Mouse (Mus musculus) layer of hippocampus, postnatal 36 days (tissue): Measurements from ENCODE around the gene Usp34. TPM values are rescaled to one million over a fixed set of nuclear protein-coding genes. Genes with fewer than 3 reads are reported as not detected.
"Not testable (repeated sequence)": the region's sequence is repeated elsewhere in the genome, so short reads cannot be mapped to it uniquely, and the experiment has no call there.

ENCODE experiments used
- DNase-seq, 2 experiments: peaks; one replicate each; pipeline ENCODE4 v3.0.0; 2022
- total RNA-seq, 2 experiments: library from RNA; stranded (reverse); gene quantifications; 2 replicates each; pipeline ENCODE4 v1.2.3; 2021

Gene Usp34
- total RNA-seq, 2 experiments from 2014 or later: 81.6 to 88.3 TPM

DNA sequence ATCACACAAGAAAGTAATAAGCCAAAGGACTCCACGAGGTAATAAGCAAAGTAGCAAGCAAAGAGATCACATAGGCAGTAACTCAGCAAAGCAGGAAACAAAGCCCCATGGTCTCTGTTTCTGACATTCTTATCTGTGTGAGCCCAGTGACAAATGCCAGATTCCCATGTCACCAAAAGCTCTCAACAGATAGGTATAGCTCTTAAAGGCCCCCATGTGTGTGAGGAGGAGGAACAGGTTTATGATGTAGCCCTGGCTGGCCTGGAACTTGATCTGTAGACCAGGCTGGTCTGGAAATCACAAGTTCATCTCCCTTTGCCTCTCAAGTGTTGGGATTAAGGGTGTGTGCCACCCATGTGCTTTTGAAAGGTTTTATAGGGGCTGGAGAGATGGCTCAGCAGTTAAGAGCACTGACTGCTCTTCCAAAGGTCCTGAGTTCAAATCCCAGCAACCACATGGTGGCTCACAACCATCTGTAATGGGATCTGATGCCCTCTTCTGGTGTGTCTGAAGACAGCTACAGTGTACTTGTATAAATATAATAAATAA lies 53.1 kb downstream of the Usp34 start:
- not testable (repeated sequence) for DNase-seq

DNA sequence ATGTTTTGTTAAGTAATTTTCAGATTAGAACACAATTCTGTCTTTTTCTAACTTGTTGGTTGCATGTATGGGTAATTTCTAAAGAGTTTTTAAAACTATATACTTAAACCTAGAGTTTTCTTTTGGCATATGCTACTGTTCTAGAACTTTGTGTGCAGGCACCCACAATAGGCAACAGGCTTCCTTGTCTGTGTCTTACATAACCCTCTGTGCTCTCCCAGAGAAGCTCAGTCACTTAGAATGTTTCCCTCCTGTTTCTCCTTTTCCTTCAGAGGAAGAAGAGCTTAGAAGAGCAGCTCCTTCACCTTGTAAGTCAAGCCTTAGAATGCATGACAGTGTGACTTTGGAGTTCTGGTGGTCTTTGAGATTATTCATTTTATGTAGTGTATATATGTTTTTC lies 55.6 kb downstream of the Usp34 start:
- no peak for DNase-seq

DNA sequence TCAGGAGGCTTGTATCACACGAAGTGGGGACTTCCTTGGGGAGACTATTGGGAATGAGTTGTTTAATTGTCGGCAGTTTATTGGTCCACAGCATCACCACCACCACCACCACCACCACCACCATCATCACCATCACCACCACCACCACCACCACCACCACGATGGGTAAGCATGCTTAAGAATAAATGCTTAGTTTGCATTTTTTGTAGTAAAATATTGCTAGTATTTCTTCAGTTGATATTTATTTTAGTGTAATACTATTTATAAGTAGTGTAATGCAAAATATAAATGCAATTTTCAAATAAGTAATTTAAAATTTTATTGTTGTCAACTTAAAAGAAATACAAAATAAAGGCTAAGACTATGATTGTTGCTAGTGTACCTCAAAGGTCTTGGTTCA lies 57.7 kb downstream of the Usp34 start:
- no peak for DNase-seq

DNA sequence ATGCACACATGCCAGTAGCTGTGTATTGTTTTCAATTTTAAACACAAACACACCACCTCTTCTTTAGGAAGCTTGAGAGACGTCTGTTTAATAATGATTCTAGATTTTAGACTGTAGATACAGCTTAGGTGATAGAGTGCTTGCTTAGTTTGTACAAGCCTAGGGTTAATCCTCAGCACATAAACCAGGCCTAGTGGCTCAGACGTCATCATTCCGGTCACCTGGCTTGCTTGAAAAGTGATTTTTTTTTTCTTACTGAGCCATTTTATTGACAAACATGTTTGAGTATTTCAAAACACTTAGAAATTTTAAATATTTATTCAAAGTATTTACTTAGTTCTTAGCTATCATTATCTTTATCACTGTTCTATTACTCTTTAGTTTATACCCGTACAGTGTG lies 65.3 kb downstream of the Usp34 start:
- DNase-seq: no peak

DNA sequence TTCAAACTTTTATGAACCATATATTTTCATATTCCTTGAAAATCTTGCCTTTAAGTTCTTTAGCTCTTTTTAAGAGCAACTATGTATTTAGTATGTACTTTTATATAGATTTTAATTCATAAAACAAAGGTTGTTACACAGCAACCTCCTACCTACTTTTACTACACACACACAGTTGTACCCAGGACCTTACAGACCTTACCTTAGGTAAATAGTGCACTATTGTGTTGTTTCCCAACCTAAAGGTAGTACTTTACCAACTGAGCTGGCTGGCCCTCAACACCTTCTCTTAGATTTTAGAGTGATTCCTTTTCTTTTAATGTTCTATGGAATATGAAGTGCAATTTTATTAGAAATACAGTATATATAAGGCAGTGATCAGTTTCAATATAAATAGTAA lies 65.8 kb downstream of the Usp34 start:
- no peak for DNase-seq

DNA sequence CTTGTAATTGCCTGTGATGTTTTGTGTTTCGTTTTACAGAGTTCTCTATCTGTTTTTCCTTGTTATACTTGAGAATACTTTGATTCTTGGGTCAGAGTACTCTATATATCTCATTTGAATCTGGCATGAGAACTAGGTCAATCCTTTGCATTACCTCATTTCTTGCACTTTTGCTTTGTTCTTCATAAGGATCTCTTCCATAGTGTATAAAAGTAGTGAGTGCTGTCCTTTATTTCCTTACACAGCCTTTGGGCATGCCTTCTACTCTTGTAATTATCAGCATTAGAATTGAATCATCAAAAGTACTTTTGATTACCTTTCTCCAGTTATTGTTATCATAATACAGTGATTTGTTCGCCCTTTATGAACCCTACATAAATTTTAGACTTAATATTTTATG lies 73.4 kb downstream of the Usp34 start:
- DNase-seq: no peak

DNA sequence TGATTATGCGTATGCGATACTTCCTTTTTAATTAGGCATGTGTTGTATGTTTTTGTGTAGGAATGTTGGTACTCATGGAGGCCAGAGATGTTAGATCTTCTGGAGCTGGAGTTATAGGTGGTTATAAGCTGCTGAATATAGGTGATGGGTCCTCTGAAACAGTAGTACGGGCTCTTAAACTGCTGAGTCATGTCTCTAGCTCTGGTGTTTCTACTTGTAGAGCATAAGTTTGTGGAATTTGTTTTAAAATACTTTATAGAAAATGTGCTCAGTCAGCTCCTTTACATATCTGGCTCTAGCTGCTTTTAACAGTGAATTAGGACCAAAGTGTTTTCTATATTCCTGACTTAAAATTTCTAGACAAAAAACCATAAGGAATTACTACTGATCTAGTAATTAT lies 73.9 kb downstream of the Usp34 start:
- DNase-seq: no peak

DNA sequence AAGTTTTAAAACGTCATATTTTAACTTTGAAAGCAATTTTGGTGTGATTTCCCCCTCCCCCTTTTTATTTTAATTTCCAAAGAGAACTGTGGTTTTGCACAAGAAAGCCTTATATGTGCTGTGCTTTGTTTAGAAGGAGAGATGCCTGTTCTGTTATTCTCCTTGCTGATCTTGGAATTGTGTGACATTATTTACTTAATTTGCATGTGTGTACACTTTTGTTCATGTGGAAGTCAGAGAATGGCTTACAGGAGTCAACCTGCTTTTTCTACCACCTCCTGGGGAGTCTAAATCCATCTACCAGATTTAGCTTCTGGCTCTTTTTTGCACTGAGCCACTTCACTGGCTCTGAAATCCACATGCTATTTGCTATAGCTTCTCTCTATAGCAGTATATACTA lies 76.1 kb downstream of the Usp34 start:
- no peak for DNase-seq

DNA sequence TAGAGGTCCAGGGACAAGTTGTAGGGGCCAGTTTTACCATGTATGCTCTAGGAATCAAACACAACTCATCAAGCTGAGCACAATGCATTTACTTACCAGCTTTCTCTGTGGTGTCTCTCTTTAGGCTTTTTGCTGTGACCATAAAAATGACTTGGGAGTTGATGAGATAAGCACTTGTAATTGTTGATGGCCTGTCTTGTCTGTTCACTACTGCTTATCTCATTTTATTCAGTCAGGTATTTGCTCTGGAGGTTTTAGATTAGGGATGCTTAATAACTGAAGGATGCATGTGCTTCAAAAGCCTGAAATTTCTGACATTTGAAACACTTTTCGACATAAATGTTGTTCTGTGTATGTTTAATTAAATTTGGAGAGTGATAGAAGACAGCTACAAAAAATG lies 83.0 kb downstream of the Usp34 start:
- DNase-seq: no peak

DNA sequence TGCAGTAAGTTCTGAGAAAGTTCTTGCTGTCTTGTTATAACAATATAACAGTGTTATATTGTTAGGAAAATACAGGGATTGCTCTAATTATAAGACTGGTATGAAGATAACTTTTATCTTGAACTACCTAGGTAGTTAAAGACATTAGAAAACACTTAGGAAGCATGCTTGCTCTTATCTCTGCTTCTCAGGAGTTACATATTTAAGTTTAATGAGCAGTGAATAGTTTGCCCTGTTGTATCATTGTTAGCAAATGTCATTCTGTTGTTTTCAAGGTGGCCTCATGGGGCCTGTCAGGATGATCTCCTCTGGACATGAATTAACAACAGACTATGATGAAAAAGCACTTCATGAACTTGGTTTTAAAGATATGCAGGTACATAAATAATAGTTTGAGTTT lies 85.9 kb downstream of the Usp34 start:
- DNase-seq: no peak

DNA sequence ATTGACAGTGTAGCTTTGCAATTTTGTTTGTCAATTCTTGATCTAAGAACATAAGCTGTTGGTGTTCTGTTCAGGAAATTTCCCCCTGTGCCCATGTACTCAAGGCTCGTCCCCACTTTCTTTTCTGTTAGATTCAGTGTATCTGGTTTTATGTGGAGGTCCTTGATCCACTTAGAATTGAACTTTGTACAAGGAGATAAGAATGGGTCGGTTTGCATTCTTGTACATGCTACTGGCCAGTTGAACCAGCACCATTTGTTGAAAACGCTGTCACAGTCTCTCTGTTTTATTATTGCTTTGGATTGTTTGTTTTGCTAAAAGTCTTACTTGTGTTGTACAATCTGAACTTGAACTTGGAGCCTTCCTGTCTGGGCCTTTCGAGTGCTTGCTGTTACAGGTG lies 89.9 kb downstream of the Usp34 start:
- DNase-seq: no peak

DNA sequence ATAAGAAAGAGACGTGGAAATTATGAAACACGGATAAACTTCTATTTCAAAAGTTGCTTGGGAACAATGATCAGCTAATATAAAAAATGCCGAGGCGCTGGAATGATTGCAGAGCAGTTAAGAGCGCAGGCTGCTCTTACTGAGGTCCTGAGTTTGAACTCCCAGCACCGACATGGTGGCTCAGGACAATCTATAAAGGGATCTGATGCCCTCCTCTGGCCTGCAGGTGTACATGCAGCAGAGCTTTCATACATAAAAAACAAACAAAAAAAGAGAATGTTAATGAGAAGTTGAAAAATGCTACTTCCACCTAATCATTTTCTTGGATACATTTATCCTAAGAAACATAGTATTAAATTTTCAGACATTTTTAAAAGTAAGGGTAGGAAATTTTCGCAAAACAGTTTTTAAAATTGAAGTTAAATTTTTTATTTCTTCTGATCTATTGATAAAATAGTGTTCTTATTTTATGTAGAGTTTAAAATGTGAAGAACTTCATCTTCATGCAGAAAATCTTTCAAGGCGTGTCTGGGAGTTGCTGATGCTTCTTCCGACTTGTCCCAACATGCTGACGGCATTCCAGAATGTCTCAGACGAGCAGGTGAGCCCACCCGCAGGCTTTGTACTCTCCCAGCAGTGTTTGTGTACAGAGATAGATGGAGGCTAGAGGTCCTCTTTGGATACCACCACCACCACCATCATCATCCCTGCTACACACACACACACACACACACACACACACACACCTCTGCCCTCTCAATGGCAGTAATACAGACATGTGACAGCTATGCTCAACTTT lies 94.5 kb downstream of the Usp34 start:
- DNase-seq: no peak

DNA sequence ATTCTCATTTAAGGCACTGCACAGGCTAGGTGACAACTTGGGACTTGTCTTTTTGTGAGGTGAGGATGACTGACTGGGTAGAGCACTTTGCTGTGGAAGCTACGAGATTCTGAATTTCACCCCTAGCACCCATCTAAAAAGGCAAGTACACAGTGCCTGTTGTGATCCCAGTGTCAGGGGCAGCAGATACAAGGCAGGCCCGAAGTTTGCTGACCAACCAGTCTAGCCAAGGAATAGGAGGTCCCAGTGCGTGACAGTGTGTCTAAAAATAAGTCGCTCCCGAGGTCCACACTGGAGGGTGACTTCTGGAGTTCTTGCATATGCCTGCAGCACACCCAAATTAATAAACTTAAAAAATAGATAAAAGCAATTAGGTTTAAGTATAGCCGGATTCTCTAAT lies 121.6 kb downstream of the Usp34 start:
- DNase-seq: no peak

DNA sequence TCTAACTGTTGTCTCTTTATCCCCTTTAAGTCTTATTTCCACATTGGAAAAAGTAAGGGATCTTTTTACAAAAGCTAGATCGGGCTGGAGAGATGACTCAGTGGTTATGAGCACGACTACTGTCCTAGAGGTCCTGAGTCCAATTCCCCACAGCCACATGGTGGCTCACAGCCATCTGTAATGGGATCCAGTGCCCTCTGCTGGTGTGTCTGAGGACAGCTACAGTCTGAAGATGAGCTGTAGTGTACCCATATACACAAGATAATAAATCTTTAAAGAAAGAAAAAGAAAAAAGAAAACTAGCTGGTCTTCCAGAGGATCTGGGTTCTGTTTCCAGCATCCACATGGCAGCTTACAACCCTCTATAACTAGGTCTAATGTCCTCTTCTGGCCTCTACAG lies 123.3 kb downstream of the Usp34 start:
- no peak for DNase-seq

DNA sequence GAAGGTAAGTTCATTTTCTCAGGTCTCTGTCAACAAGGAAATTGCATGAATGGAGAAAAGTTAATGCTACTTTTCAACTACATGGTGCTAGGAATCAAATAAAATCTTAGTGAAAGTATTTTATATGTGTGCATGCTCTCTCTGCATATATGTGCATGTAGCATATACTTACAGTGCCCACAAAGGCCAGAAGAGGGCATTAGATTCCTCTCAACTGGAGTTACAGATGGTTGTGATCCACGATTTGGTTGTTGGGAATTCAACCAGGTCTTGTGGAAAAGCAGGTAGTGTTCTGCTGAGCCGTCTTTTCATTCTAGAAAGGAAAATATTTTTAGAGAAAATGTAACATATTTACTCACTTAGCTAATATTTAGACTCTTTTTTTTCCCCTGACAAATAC lies 129.4 kb downstream of the Usp34 start:
- DNase-seq: no peak

DNA sequence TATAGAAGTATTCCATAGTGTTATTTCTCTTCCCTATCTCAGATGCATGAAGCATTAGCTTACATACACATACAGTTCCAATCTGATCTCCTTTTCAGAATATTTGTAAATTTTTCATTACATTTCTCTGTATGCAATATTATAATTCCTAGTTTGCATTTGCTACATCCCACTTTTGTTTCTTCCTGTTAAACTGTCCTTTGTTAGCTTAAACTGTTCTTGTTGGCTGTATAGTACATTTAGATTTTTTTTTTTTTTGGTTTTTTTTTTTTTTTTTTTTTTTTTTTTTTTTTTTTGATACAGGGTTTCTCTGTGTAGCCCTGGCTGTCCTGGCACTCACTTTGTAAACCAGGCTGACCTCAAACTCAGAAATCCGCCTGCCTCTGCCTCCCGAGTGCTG lies 159.2 kb downstream of the Usp34 start:
- DNase-seq: not testable (repeated sequence)

DNA sequence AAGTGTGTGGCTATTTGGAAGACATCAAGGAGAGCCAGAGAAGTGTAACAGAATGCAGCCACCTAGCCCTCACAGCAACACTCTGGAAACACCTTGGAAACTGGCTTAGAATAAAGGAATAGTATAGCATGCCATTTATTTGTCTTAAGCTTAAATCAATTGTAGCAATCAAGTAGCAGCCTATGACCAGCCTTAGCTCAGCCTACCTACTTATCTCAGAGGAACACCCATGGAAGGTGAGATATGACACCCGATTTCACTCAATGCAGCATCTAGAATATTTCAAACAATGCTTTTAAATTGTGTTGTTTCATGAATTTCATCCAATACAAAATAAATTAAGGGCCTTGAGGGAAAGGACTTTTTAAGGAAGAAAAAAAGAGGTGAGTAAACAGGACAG lies 183.3 kb downstream of the Usp34 start:
- DNase-seq: no peak

DNA sequence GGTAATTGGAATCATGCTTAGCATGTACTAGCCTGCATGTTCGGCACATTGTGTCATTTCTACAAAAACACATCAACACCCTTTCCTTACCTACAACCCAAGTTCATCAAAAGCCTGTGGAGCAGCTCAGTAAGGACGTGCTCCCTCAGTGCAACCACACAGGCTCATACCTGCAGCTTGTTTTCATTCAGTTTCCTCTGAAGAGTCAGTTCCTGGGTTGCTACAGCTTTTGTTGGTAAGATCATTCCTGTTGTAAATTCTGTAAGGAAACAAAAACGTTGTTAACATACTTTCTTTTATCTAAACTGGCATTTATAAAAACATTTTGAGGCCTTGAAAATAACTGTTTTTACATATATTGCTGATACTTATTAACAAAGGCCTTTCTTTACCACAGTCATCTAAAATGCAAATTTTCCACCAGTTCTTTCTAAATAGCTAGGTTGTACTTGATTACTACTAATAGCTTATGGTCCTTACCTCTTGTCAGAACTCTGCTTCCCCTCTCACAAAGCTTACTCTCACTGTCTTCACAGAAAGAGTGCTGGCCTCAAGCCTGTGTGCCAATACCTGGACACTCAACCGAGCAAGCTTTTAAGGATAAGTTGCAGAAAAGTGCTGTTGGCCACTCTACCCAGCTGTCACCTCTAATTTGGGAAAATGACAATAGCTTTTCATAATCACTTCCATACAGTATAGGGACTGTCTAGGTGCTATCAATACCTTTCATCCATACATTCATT lies 185.5 kb downstream of the Usp34 start:
- no peak for DNase-seq

DNA sequence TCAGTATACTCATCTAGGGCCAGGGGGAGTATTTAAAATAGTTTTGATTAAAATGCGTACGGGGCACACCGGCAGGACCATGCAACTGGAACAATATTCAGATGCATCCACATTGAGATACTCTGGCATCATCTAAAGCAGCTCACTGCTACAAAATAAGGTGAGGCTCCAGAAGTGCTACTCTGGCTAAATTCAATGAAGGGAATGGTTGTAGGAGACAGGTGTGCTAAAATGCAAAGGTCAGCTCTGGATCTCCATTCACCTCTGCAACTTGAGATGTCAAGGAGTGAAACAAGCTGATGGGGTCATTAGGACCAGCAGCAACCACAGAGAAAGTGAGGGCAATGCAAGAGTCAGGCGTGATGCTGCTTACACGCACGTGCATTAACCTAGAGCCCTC lies 188.5 kb downstream of the Usp34 start:
- no peak for DNase-seq

DNA sequence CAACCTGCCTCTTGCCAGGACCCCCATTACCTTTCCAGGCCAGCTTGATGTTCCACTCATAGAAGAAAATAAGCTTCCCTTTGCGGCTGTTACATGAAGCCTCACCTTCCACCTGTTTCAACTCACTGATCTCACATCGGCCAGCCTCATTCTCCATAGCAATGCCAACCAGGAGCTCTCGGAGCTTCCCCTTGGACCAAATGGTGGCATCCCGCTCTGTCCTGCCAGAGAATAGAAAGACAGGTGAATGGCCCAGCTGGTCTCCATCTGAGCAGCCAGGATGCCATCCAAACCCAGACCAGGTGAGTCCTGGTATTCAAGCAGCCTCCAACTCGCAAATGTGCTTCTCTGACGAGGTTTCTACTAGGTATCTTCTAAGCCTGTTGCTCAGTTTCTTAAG lies 190.0 kb downstream of the Usp34 start:
- no peak for DNase-seq

DNA sequence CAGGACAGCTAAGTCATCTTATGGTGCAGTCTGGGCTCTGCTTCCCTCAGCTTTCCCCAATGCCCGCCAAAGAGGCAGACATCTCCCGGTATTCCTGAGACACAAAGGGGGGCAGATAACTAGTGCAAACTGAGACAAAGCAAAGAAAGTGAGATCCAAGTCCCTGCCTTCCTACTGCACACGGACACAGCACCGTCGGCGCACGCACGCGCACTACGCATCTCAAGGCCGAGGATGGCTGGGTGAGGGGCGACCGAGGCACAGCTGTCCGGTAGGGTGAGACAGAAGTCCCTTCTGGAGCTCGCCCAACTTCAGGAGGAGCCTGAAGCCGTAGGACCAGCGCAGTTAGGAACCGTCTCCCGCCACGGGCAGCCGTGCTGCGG lies 190.6 kb downstream of the Usp34 start:
- peak in 1 of 2 experiments; percentile 69 for DNase-seq

DNA sequence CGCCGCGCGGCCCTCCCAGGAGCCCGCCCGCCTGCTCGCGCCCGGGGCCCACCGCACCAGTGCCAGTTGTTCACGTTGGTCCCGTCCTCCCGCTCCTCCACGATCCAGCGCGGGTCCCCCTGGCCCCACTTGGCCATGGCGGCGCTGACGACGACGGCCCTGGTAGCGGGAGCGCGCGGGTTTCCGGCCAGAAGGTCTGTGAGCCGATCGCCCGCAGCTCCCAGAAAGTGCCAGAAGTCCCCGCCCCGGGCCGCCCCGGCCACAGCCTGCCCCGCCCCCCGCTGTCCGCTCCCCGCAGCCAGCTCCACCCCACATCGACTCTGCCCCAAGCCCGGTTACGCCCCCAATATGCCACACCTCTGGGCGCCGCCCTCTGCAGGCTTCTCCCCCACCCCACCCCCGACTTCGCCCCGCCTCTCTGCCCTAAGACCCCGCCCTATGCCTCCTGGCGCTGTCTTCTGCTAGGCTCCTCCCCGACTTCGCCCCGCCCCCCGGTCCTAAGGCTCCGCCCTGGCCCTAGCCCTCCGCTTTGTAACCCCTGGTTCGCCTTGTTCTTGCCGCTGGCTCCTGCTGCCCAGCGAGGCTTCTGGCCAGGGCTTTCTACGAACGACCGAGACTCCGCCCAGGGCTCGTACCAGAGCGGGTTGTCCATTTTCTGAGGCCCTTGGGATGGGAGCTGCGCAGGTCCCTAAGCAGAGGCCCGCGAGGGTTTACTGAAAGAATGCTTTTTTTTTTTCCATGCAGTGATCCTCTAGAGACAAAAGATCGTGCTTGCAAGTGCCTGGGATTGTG lies 191.2 kb downstream of the Usp34 start, which contains the start of gene Ahsa2:
Gene Ahsa2, minus strand, starts transcription at position 313 of the 792 bp plus-strand sequence.
- peak; percentile 92 to 95 for DNase-seq

DNA sequence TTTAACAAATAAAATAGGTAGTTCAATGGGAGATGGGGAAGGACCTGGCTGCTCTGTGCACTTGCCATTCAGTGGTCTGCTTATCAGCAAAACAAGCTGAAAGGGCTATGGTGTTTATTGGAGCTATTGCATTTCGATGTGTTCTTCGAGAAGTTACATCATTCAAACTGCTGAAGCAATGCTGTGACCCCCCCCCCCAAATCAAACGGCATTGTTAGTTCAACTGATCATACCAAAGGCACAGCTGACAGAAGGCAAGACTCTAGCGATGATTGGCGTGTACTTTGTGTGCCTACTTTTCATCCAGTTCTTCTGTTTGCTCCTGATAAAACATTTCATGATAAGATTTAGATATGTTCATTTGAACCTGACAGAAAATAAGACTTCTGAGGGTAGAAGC lies 191.9 kb downstream of the Usp34 start:
- no peak for DNase-seq
